Mouse (Mus musculus): ENCODE results near the gene Olfr1276. TPM values are rescaled to one million over a fixed set of nuclear protein-coding genes. Genes with fewer than 3 reads are reported as not detected.

Olfr1276 gene
- polyA plus RNA-seq (2012; rRNA removed), result not detected in 2 replicates

DNA sequence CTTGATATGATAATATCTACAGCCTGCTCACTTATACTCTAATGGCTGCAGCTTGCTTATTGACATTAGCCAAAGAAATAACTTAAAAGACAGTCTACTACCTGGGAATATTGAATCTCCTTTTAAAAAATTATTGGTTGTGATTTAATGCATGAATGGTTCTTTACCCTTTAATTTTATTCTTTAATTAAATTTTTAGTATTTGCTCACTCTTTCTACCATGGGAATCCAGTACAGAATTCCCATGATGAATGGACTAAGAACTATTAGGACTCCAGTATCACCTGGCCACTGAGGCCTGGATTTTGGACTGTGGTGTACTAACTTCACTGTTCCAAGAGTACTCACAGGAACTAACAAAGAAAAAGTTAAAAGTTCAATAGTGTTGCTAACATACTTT lies at the start of gene Olfr1276:
Olfr1276 (plus strand) TSS at position 301 of the 400 bp plus-strand sequence.
- no peak for TF ChIP-seq POLR2A (IDR thresholded peaks at IDR 0.05; ENCODE audit: low read depth, low read length)
- Histone ChIP-seq H3K4me3 (ENCODE audit: low read depth, low read length) (no peak within 1 kb of the TSS), H3K27me3 (ENCODE audit: control insufficient read depth, insufficient read depth, low read length) (no peaks in the 10 kb centered on the region), H3K27ac (ENCODE audit: insufficient read depth, low read depth, low read length) (no peak within 1 kb of the TSS), H3K4me1 (ENCODE audit: control insufficient read depth, insufficient read depth, insufficient read length, low read length) (no peaks in the 10 kb centered on the region), H3K36me3 (ENCODE audit: control insufficient read depth, insufficient read depth, low read length) (no peaks in the 10 kb centered on the region)

DNA sequence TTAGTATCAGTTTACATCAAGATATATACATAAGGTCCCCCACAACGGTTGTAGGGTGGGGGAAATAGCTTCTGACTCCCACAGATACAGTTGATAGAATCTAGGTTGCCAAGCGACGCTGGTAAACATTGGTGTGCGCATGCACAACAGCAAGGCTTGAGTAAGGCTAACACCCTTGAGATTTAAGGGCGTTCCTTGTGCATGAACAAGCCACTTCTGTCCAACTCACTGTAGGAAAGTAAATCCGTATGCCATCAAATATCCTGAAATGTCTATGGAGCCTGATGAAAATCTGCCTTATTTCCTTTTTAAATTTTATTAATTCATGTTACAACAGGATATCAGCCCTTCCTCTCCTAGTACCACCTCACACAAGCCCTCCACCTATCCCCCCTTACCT lies 24.8 kb upstream of the Olfr1276 start, which contains the start of gene 4930430A15Rik:
4930430A15Rik (minus strand) TSS at position 101 of the 400 bp plus-strand sequence.
- no peak within 1 kb of the TSS for H3K27ac ChIP-seq (ENCODE audit: insufficient read depth, low read depth, low read length)
- H3K36me3 ChIP-seq (ENCODE audit: control insufficient read depth, insufficient read depth, low read length), result no peaks in the 10 kb centered on the region
- TF ChIP-seq CTCF (IDR thresholded peaks at IDR 0.05; ENCODE audit: extremely low read depth, insufficient read length, insufficient replicate concordance, low read depth, low read length), result no peak
- TF ChIP-seq POLR2A (IDR thresholded peaks at IDR 0.05; ENCODE audit: low read depth, low read length), result no peak
- no peaks in the 10 kb centered on the region for H3K27me3 ChIP-seq (ENCODE audit: control insufficient read depth, insufficient read depth, low read length)
- no peak within 1 kb of the TSS for H3K4me3 ChIP-seq (ENCODE audit: low read depth, low read length)
- H3K4me1 ChIP-seq (ENCODE audit: control insufficient read depth, insufficient read depth, insufficient read length, low read length), result no peaks in the 10 kb centered on the region
- 78% methylated on average over 6 of the region's 6 CpGs for WGBS

GRCm38 (mm10) chr2:111235186-111235585 lies 19.1 kb upstream of the Olfr1276 start, which contains the start of gene Olfr1275:
Gene Olfr1275 (minus strand): TSS chr2:111235286.
- TF ChIP-seq CTCF (IDR thresholded peaks at IDR 0.05; ENCODE audit: extremely low read depth, insufficient read length, insufficient replicate concordance, low read depth, low read length), result no peak
- TF ChIP-seq POLR2A (IDR thresholded peaks at IDR 0.05; ENCODE audit: low read depth, low read length), result no peak
- 77% methylated on average over 1 of the region's 1 CpGs for WGBS
- Histone ChIP-seq H3K27ac (ENCODE audit: insufficient read depth, low read depth, low read length) (no peak within 1 kb of the TSS), H3K4me3 (ENCODE audit: low read depth, low read length) (no peak within 1 kb of the TSS), H3K27me3 (ENCODE audit: control insufficient read depth, insufficient read depth, low read length) (no peaks in the 10 kb centered on the region), H3K4me1 (ENCODE audit: control insufficient read depth, insufficient read depth, insufficient read length, low read length) (no peaks in the 10 kb centered on the region), H3K36me3 (ENCODE audit: control insufficient read depth, insufficient read depth, low read length) (no peaks in the 10 kb centered on the region)

- WGBS, result 73% methylated on average over 2 of the region's 2 CpGs
- Histone ChIP-seq H3K36me3 (ENCODE audit: control insufficient read depth, insufficient read depth, low read length) (no peaks in the 10 kb centered on the region), H3K27ac (ENCODE audit: insufficient read depth, low read depth, low read length) (no peak within 1 kb of the TSS), H3K4me1 (ENCODE audit: control insufficient read depth, insufficient read depth, insufficient read length, low read length) (no peaks in the 10 kb centered on the region), H3K27me3 (ENCODE audit: control insufficient read depth, insufficient read depth, low read length) (no peaks in the 10 kb centered on the region), H3K4me3 (ENCODE audit: low read depth, low read length) (no peak within 1 kb of the TSS)
- TF ChIP-seq CTCF (IDR thresholded peaks at IDR 0.05; ENCODE audit: extremely low read depth, insufficient read length, insufficient replicate concordance, low read depth, low read length), result no peak
- TF ChIP-seq POLR2A (IDR thresholded peaks at IDR 0.05; ENCODE audit: low read depth, low read length), result no peak
Measured at GRCm38 (mm10) chr2:111274006-111274405, 19.7 kb downstream of the Olfr1276 start, which contains the start of gene Olfr1277. Gene Olfr1277 (minus strand): TSS chr2:111274106.

GRCm38 (mm10) chr2:111289836-111290235 lies 35.5 kb downstream of the Olfr1276 start, which contains the start of gene Olfr1278:
Gene Olfr1278 (plus strand): TSS chr2:111290136.
- Histone ChIP-seq H3K4me1 (ENCODE audit: control insufficient read depth, insufficient read depth, insufficient read length, low read length) (no peaks in the 10 kb centered on the region), H3K36me3 (ENCODE audit: control insufficient read depth, insufficient read depth, low read length) (no peaks in the 10 kb centered on the region), H3K27ac (ENCODE audit: insufficient read depth, low read depth, low read length) (no peak within 1 kb of the TSS), H3K27me3 (ENCODE audit: control insufficient read depth, insufficient read depth, low read length) (no peaks in the 10 kb centered on the region), H3K4me3 (ENCODE audit: low read depth, low read length) (no peak within 1 kb of the TSS)
- TF ChIP-seq CTCF (IDR thresholded peaks at IDR 0.05; ENCODE audit: extremely low read depth, insufficient read length, insufficient replicate concordance, low read depth, low read length) (no peak), POLR2A (IDR thresholded peaks at IDR 0.05; ENCODE audit: low read depth, low read length) (no peak)

DNA sequence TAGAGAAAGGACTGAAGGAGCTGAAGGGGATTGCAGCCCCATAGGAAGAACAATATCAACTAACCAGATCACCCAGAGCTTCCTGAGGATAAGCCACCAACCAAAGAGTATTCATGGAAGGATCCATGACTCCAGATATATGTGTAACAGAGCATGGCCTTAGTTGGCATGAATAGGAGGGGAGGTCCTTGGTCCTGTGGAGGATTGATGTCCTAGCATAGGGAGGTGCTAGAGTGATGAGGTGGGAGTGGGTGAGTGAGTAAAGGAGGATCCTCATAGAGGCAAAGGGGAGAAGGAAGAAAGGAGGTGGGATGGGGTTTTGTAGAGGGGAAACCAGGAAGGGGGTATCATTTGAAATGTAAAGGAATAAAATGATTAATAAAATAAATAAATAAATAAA lies 44.2 kb downstream of the Olfr1276 start:
- Histone ChIP-seq H3K4me1 (ENCODE audit: control insufficient read depth, insufficient read depth, insufficient read length, low read length) (no peaks in the 10 kb centered on the region), H3K36me3 (ENCODE audit: control insufficient read depth, insufficient read depth, low read length) (no peaks in the 10 kb centered on the region), H3K27ac (ENCODE audit: insufficient read depth, low read depth, low read length) (no peak overlapping the region), H3K4me3 (ENCODE audit: low read depth, low read length) (no peak overlapping the region), H3K27me3 (ENCODE audit: control insufficient read depth, insufficient read depth, low read length) (no peaks in the 10 kb centered on the region)
- no peak for TF ChIP-seq POLR2A (IDR thresholded peaks at IDR 0.05; ENCODE audit: low read depth, low read length)
- no peak for TF ChIP-seq CTCF (IDR thresholded peaks at IDR 0.05; ENCODE audit: extremely low read depth, insufficient read length, insufficient replicate concordance, low read depth, low read length)

- Histone ChIP-seq H3K4me3 (ENCODE audit: low read depth, low read length) (no peak within 1 kb of the TSS), H3K27ac (ENCODE audit: insufficient read depth, low read depth, low read length) (no peak within 1 kb of the TSS), H3K27me3 (ENCODE audit: control insufficient read depth, insufficient read depth, low read length) (no peaks in the 10 kb centered on the region), H3K4me1 (ENCODE audit: control insufficient read depth, insufficient read depth, insufficient read length, low read length) (no peaks in the 10 kb centered on the region), H3K36me3 (ENCODE audit: control insufficient read depth, insufficient read depth, low read length) (no peaks in the 10 kb centered on the region)
- TF ChIP-seq CTCF (IDR thresholded peaks at IDR 0.05; ENCODE audit: extremely low read depth, insufficient read length, insufficient replicate concordance, low read depth, low read length) (no peak), POLR2A (IDR thresholded peaks at IDR 0.05; ENCODE audit: low read depth, low read length) (no peak)
Measured at GRCm38 (mm10) chr2:111300374-111300773, 46.1 kb downstream of the Olfr1276 start, which contains the start of gene Olfr1279. Gene Olfr1279 (plus strand): TSS chr2:111300635.

Other genes with a start within 250 kb of the Olfr1276 start
- gene Gm13941, start 148.5 kb upstream of the Olfr1276 start, polyA plus RNA-seq (2012; rRNA removed), result not detected in 2 replicates
- not detected in 2 replicates for gene Gm15130, start 101.6 kb upstream of the Olfr1276 start, polyA plus RNA-seq (2012; rRNA removed)
- not detected in 2 replicates for gene 4930430A15Rik, start 24.9 kb upstream of the Olfr1276 start, polyA plus RNA-seq (2012; rRNA removed)
- gene Olfr1275, start 19.2 kb upstream of the Olfr1276 start, polyA plus RNA-seq (2012; rRNA removed), result not detected in 2 replicates
- gene Olfr1277, start 19.6 kb downstream of the Olfr1276 start, polyA plus RNA-seq (2012; rRNA removed), result not detected in 2 replicates
- not detected in 2 replicates for gene Olfr1278, start 35.6 kb downstream of the Olfr1276 start, polyA plus RNA-seq (2012; rRNA removed)
- not detected in 2 replicates for gene Olfr1279, start 46.1 kb downstream of the Olfr1276 start, polyA plus RNA-seq (2012; rRNA removed)
- not detected in 2 replicates for gene Olfr1280, start 59.5 kb downstream of the Olfr1276 start, polyA plus RNA-seq (2012; rRNA removed)
- gene Olfr1281, start 72.0 kb downstream of the Olfr1276 start, polyA plus RNA-seq (2012; rRNA removed), result not detected in 2 replicates
- not detected in 2 replicates for gene Olfr1282, start 81.6 kb downstream of the Olfr1276 start, polyA plus RNA-seq (2012; rRNA removed)
- not detected in 2 replicates for gene Olfr1283, start 112.3 kb downstream of the Olfr1276 start, polyA plus RNA-seq (2012; rRNA removed)
- gene Olfr1284, start 121.0 kb downstream of the Olfr1276 start, polyA plus RNA-seq (2012; rRNA removed), result not detected in 2 replicates
- not detected in 2 replicates for gene Olfr1286, start 168.6 kb downstream of the Olfr1276 start, polyA plus RNA-seq (2012; rRNA removed)
- not detected in 2 replicates for gene Olfr1287, start 194.6 kb downstream of the Olfr1276 start, polyA plus RNA-seq (2012; rRNA removed)
- gene Olfr1288, start 219.6 kb downstream of the Olfr1276 start, polyA plus RNA-seq (2012; rRNA removed), result not detected in 2 replicates
- gene Olfr1289, start 226.3 kb downstream of the Olfr1276 start, polyA plus RNA-seq (2012; rRNA removed), result not detected in 2 replicates
- gene Olfr1290, start 239.3 kb downstream of the Olfr1276 start, polyA plus RNA-seq (2012; rRNA removed), result not detected in 2 replicates
- not detected in 2 replicates for gene Olfr1291-ps1, start 242.7 kb downstream of the Olfr1276 start, polyA plus RNA-seq (2012; rRNA removed)